Comparison of ENCODE assay signal across 11 mouse cellular contexts in the genomic region with DNA sequence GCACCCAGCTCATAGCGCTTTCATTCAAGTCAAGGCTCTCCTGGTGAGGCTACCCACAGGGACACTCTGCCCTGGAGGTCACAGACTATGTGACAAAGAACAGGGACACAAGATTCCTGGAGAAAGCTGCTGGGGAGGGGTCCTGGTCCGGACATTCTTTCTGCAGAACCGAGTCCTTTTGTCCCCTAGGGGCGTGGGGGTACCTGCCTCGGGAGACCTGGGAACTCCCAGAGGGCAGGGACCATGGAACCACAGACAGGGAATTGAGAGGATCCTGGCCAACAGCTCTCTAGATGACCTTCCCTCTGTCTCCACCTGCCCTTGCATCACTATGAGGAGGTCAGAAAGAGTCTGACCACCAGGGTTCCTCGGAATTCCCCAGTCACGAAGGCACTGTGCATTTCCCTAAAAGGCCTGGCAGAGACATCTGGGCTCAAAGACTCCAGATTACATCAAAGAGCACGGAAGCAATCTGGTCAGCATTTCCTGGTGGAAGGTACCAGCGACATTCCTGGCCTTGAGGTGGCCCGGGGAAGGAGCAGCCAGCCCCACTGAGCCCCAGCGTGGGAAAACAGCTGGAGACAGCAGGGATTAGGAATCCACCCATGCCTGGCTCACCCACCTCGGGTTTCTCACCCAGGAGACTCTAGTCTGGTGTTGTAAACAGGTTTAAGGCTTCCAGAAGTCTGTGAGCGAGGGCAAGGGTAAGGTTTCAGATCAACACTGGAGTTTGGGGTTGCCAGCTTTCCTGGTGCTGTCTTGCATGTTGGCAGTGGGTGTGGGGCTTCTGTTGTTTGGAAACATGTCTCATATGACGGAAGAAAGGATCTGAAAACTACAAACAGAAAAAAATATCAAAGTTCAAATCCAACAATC.
DNase-seq lines count a peak whose midpoint lies in the region; ATAC-seq and TF ChIP-seq lines count a peak whose summit lies in the region.
"Had no signal": no experiment of that assay in that cellular context is flagged by ENCODE, and none has a peak within 500 bp of the region (broad histone marks: within the 10 kb centered on the region; RNA-seq: fewer than 3 reads in every experiment).

No protein-coding gene starts in this region.

- no peak overlapping the region for H3K4me2 ChIP-seq in kidney, postnatal 0 days (ENCODE audit: low read length)
- no peak overlapping the region for H3K4me2 ChIP-seq in embryonic facial prominence, embryonic 15.5 days (replicated peaks)
- H3K4me2 ChIP-seq: forebrain, embryonic 15.5 days; liver, embryonic 15.5 days had no signal

- no peaks in the 10 kb centered on the region for H3K36me3 ChIP-seq in heart, adult 2 months (ENCODE audit: control insufficient read depth, insufficient read depth, low read length)
- no peaks in the 10 kb centered on the region for H3K36me3 ChIP-seq in kidney, postnatal 0 days (ENCODE audit: insufficient read depth, low read length)
- no peaks in the 10 kb centered on the region for H3K36me3 ChIP-seq in embryonic facial prominence, embryonic 15.5 days
- H3K36me3 ChIP-seq: forebrain, embryonic 15.5 days; liver, embryonic 15.5 days had no signal

- ATAC-seq in kidney, postnatal 0 days (replicated peaks; ENCODE audit: low FRiP score, low read depth) = no peak
- no peak for ATAC-seq in embryonic facial prominence, embryonic 15.5 days (ENCODE audit: insufficient number of reproducible peaks, low FRiP score, low TSS enrichment, low read depth)
- ATAC-seq: forebrain, embryonic 15.5 days; inflammation-experienced regulatory T-cells, adult 6 months had no signal

- H3K27me3 ChIP-seq in heart, adult 2 months (ENCODE audit: control insufficient read depth, insufficient read depth, low read length) = no peaks in the 10 kb centered on the region
- H3K27me3 ChIP-seq in kidney, postnatal 0 days (ENCODE audit: insufficient read depth, low read length) = no peaks in the 10 kb centered on the region
- H3K27me3 ChIP-seq in embryonic facial prominence, embryonic 15.5 days = no peaks in the 10 kb centered on the region
- H3K27me3 ChIP-seq: forebrain, embryonic 15.5 days; liver, embryonic 15.5 days had no signal

- 47% methylated on average over 14 of the region's 14 CpGs for WGBS in heart, adult 2 months
- WGBS in kidney, postnatal 0 days = 41% methylated on average over 14 of the region's 14 CpGs
- 40% methylated on average over 14 of the region's 14 CpGs for WGBS in embryonic facial prominence, embryonic 15.5 days

- intact Hi-C loops in heart, adult 2 months (cut with DNase I) = no loop called here

- H3K9ac ChIP-seq in heart, adult 2 months (ENCODE audit: low read depth, low read length) = no peak overlapping the region
- H3K9ac ChIP-seq in kidney, postnatal 0 days (ENCODE audit: low read depth, low read length) = no peak overlapping the region
- H3K9ac ChIP-seq in embryonic facial prominence, embryonic 15.5 days = no peak overlapping the region
- H3K9ac ChIP-seq: forebrain, embryonic 15.5 days; liver, embryonic 15.5 days had no signal

- TF ChIP-seq EP300 in heart, adult 2 months (IDR thresholded peaks at IDR 0.05; ENCODE audit: insufficient read depth, low read depth, low read length) = 0 out of 2 replicates have a peak, but pooled peaks have one; percentile 53

- TF ChIP-seq CTCF in heart, adult 2 months (IDR thresholded peaks at IDR 0.05) = no peak
- TF ChIP-seq CTCF in kidney, postnatal 0 days (IDR thresholded peaks at IDR 0.05; ENCODE audit: low read depth) = 0 out of 2 replicates have a peak, but pooled peaks have one; percentile 12

- H3K27ac ChIP-seq in heart, adult 2 months = no peak overlapping the region
- H3K27ac ChIP-seq in kidney, postnatal 0 days = no peak overlapping the region
- H3K27ac ChIP-seq in embryonic facial prominence, embryonic 15.5 days (replicated peaks) = peak overlapping the region; percentile 69
- H3K27ac ChIP-seq: forebrain, embryonic 15.5 days; liver, embryonic 15.5 days had no signal

- no peak overlapping the region for H3K4me3 ChIP-seq in heart, adult 2 months
- no peak overlapping the region for H3K4me3 ChIP-seq in kidney, postnatal 0 days (replicated peaks; ENCODE audit: low read depth, low read length)
- H3K4me3 ChIP-seq in embryonic facial prominence, embryonic 15.5 days (replicated peaks) = no peak overlapping the region
- H3K4me3 ChIP-seq: forebrain, embryonic 15.5 days; liver, embryonic 15.5 days had no signal

- H3K9me3 ChIP-seq in kidney, postnatal 0 days (replicated peaks; ENCODE audit: low read length) = no peaks in the 10 kb centered on the region
- H3K9me3 ChIP-seq in embryonic facial prominence, embryonic 15.5 days (replicated peaks) = no peaks in the 10 kb centered on the region
- H3K9me3 ChIP-seq: forebrain, embryonic 15.5 days; liver, embryonic 15.5 days had no signal

- peaks cover 16% of the 10 kb centered on the region for H3K4me1 ChIP-seq in heart, adult 2 months (ENCODE audit: control insufficient read depth, insufficient read depth, low read length)
- H3K4me1 ChIP-seq in kidney, postnatal 0 days (replicated peaks; ENCODE audit: insufficient read depth, low read length) = peaks cover 17% of the 10 kb centered on the region
- H3K4me1 ChIP-seq in embryonic facial prominence, embryonic 15.5 days = peaks cover 51% of the 10 kb centered on the region
- H3K4me1 ChIP-seq: forebrain, embryonic 15.5 days had no signal

- DNase-seq in heart, adult 2 months = no peak
- DNase-seq in heart, adult 9 months (ENCODE audit: low spot score in 2 of 2) = no peak
- no peak for DNase-seq in kidney, postnatal 0 days (ENCODE audit: low spot score)
- DNase-seq in kidney, adult 8-10 months = no peak
- peak; percentile 53 for DNase-seq in ZHBTc4 (ENCODE audit: low read depth, low spot score)
- DNase-seq in ovary, postnatal 36 days (ENCODE audit: low spot score) = no peak
- DNase-seq in right cerebral cortex, adult 18-20 months = no peak

- no peaks in the 10 kb centered on the region for H3K79me2 ChIP-seq in heart, adult 2 months (replicated peaks; ENCODE audit: control insufficient read depth, insufficient read depth, low read length)

- TF ChIP-seq POLR2A in heart, adult 2 months (IDR thresholded peaks at IDR 0.05; ENCODE audit: insufficient read depth, low read depth, low read length) = no peak
